Mouse (Mus musculus) testis, adult 2 months (tissue): Measurements from ENCODE around the gene Slc37a4. TPM values are rescaled to one million over a fixed set of nuclear protein-coding genes. Genes with fewer than 3 reads are reported as not detected.
"Not testable (repeated sequence)": the region's sequence is repeated elsewhere in the genome, so short reads cannot be mapped to it uniquely, and the experiment has no call there.

Experiments
- H3K27ac ChIP-seq: fragments of 200-500 bp; 2 replicates; pipeline ENCODE4 v1.5.1; 2012; ENCODE audit warnings: low read depth, low read length; ENCODE audit not compliant: control insufficient read depth, insufficient read depth
- H3K27me3 ChIP-seq: fragments of 200-500 bp; 2 replicates; pipeline ENCODE4 v1.6.1; 2012; ENCODE audit warnings: mild to moderate bottlenecking, low read length, moderate library complexity; ENCODE audit not compliant: control insufficient read depth, insufficient read depth
- H3K36me3 ChIP-seq: fragments of 200-500 bp; 2 replicates; pipeline ENCODE4 v1.6.1; 2012; ENCODE audit warnings: mild to moderate bottlenecking, low read length; ENCODE audit not compliant: control insufficient read depth, insufficient read depth
- H3K4me1 ChIP-seq: fragments of 200-500 bp; 2 replicates; pipeline ENCODE4 v1.6.1; 2012; ENCODE audit warnings: low read length; ENCODE audit not compliant: control insufficient read depth, insufficient read depth
- H3K4me3 ChIP-seq: fragments of 200-500 bp; 2 replicates; pipeline ENCODE4 v1.5.1; 2012; ENCODE audit warnings: low read depth, mild to moderate bottlenecking, low read length, moderate library complexity, mixed read lengths; ENCODE audit not compliant: control insufficient read depth
- CTCF ChIP-seq: fragments of 200-500 bp; IDR thresholded peaks from 2 replicates; pipeline ENCODE4 v1.5.1; 2012; ENCODE audit warnings: low read depth, mild to moderate bottlenecking, inconsistent platforms, low read length, moderate library complexity; ENCODE audit not compliant: control insufficient read depth, insufficient read depth, insufficient replicate concordance
- POLR2A ChIP-seq: fragments of 200-500 bp; IDR thresholded peaks from 2 replicates; pipeline ENCODE4 v1.6.1; 2012; ENCODE audit warnings: low read depth, mild to moderate bottlenecking, inconsistent platforms, low read length, moderate library complexity; ENCODE audit not compliant: control insufficient read depth
- polyA plus RNA-seq: library from polyadenylated mRNA; depleted of rRNA; stranded (reverse); fragments of >200 nt; gene quantifications from 2 replicates; pipeline ENCODE4 v1.2.3, GENCODE M21; 2012

Gene Slc37a4
- polyA plus RNA-seq, 1 experiment = 14.1 TPM

DNA sequence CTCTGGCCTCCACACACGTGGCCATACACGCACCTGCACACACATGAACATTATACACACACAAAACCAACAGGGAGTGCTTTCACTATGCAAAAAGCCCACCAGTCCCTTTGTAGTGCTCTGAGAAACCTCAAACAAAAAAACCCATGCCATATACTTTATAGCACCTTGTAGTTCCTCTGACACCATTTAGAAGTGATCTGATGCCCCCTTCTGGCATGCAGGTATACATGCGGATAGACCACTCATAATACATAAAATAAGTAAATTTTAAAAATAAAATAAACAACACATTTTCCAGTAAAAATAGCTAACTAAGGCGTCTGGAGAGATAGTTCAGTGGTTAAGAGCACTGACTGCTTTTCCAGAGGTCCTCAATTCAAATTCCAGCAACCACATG is 39.4 kb upstream of the Slc37a4 start:
- Histone ChIP-seq H3K4me3 (no peak overlapping the region), H3K4me1 (no peaks in the 10 kb centered on the region), H3K27ac (peak overlapping the region; percentile 1; the same call in 1 of the 2 replicates), H3K27me3 (no peaks in the 10 kb centered on the region), H3K36me3 (peaks cover 13% of the 10 kb centered on the region)
- TF ChIP-seq CTCF (no peak), POLR2A (no peak)

DNA sequence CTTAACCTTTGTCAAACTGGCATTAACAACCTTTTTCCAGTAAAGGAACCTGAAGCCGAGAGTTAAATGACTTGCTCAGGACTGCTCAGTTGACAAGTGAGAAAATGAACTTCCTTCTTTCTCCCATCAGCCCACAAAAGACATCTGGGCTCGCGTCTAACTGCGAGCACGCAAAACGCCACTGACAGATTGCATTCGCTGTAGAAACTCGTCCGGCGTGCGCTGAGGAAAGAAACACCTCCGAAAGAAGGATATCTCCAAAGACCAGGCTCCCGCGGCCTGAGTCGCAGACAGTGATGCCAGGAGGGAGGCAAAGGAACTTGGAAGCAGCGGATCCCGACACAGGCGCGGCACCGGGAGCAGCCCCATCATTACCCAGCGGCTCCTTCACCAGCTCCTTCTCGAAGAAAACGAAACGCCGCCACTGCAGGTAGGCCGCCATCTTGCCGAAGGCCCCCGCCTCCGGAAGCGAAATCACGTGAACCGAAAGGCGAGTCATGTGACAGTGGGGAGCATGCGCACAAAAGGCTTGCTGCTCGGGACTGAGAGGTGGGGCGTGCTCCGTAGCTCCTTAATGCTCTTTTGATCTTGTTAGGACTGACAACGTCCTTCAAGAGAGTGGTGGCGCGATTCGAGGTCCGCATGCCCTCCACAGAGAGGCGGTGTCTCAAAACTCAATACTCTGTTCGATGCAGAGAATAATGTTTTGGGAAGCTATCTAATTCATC is 35.3 kb upstream of the Slc37a4 start, which contains the start of gene Vps11:
Vps11 (minus strand) TSS at position 481 of the 728 bp plus-strand sequence.
- H3K4me3 ChIP-seq = peak within 1 kb of the TSS; percentile 99

DNA sequence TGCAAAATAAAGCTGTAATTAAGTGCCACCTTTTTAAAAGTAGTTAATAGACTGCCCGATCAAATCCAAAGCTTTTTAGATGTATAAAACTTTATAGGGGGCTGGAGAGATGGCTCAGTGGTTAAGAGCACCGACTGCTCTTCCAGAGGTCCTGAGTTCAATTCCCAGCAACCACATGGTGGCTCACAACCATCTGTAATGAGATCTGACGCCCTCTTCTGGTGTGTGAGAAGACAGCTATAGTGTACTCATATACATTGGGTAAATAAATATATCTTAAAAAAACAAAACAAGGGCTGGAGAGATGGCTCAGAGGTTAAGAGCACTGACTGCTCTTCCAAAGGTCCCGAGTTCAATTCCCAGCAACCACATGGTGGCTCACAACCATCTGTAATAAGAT is 34.7 kb upstream of the Slc37a4 start:
- H3K4me1 ChIP-seq, H3K36me3 ChIP-seq, H3K27me3 ChIP-seq: not testable (repeated sequence)
- Histone ChIP-seq H3K27ac (peak overlapping the region; percentile 71), H3K4me3 (peak overlapping the region; percentile 99)

More for the DNA sequence above, 35.3 kb upstream of the Slc37a4 start, which contains the start of gene Vps11:
- TF ChIP-seq CTCF (no peak), POLR2A (peak; percentile 84)
- Histone ChIP-seq H3K4me1 (no peaks in the 10 kb centered on the region), H3K27me3 (no peaks in the 10 kb centered on the region), H3K27ac (peak within 1 kb of the TSS; percentile 96), H3K36me3 (peaks cover 7% of the 10 kb centered on the region; the same call in 1 of the 2 replicates)

DNA sequence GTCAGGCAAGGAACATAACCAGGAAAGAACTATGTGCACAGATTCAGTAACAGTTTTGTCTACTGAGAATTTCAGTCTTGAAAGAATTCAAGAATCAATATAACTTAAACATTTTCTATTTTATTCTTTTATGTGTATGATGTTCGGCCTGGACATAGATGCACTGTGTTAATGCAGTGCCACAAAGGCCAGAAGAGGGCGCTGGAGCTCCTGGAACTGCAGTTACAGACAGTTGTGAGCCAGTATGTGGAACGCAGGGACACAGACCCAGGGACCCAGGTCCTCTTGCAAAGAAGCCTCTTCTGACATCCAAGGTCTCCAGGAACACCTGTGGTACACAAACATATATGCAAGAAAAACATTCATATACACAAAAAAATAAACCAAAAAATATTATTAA is 32.2 kb upstream of the Slc37a4 start:
- Histone ChIP-seq H3K4me3 (no peak overlapping the region), H3K36me3 (no peaks in the 10 kb centered on the region), H3K27ac (no peak overlapping the region), H3K27me3 (no peaks in the 10 kb centered on the region), H3K4me1 (no peaks in the 10 kb centered on the region)
- TF ChIP-seq POLR2A (no peak), CTCF (peak; percentile 50; the same call in 1 of the 2 replicates)

GRCm38 (mm10) chr9:44373386-44373785 is 23.3 kb upstream of the Slc37a4 start:
- Histone ChIP-seq H3K36me3 (no peaks in the 10 kb centered on the region), H3K27ac (no peak overlapping the region), H3K4me1 (no peaks in the 10 kb centered on the region), H3K27me3 (no peaks in the 10 kb centered on the region), H3K4me3 (no peak overlapping the region)
- TF ChIP-seq CTCF (no peak), POLR2A (no peak)

GRCm38 (mm10) chr9:44376141-44376540 is 20.5 kb upstream of the Slc37a4 start:
- no peaks in the 10 kb centered on the region for H3K27me3 ChIP-seq
- H3K27ac ChIP-seq = no peak overlapping the region
- H3K36me3 ChIP-seq = peaks cover 2% of the 10 kb centered on the region; the same call in 1 of the 2 replicates
- TF ChIP-seq POLR2A (no peak), CTCF (no peak)
- no peak overlapping the region for H3K4me3 ChIP-seq
- H3K4me1 ChIP-seq = peaks cover 3% of the 10 kb centered on the region

GRCm38 (mm10) chr9:44377335-44377734 is 19.3 kb upstream of the Slc37a4 start:
- not testable (repeated sequence) for H3K27me3 ChIP-seq, H3K27ac ChIP-seq, H3K36me3 ChIP-seq, H3K4me1 ChIP-seq, H3K4me3 ChIP-seq
